Mouse (Mus musculus): ENCODE measurements around the gene Acsf3. TPM values are rescaled to one million over a fixed set of nuclear protein-coding genes. Genes with fewer than 3 reads are reported as not detected.
A peak's percentile ranks its signal among the peaks of the same experiment; 100 is the strongest.

The Acsf3 gene
- total RNA-seq, 2 experiments from 2014 or later = 20.5 to 22.8 TPM

GRCm38 (mm10) chr8:122803906-122804761, 28.8 kb downstream of the Acsf3 start:
- DNase-seq (ENCODE audit: low spot score in 2 of 2) = no peak
- intact Hi-C loops (cut with DNase I) = no loop called here

- intact Hi-C loops (cut with DNase I) = no loop called here
- DNase-seq (ENCODE audit: low spot score in 2 of 2) = peak; percentile 26 to 50
Observed at GRCm38 (mm10) chr8:122805349-122805748, 30.1 kb downstream of the Acsf3 start.

GRCm38 (mm10) chr8:122806956-122807538, 31.8 kb downstream of the Acsf3 start:
- intact Hi-C loops (cut with DNase I) = no loop called here

GRCm38 (mm10) chr8:122807907-122808306, 32.6 kb downstream of the Acsf3 start:
- DNase-seq (ENCODE audit: low spot score in 2 of 2) = no peak
- intact Hi-C loops (cut with DNase I) = no loop called here

More at GRCm38 (mm10) chr8:122806956-122807538, 31.8 kb downstream of the Acsf3 start:
- DNase-seq (ENCODE audit: low spot score in 2 of 2) = no peak

GRCm38 (mm10) chr8:122810376-122810775, 35.1 kb downstream of the Acsf3 start:
- intact Hi-C loops (cut with DNase I) = no loop called here
- no peak for DNase-seq (ENCODE audit: low spot score in 2 of 2)

GRCm38 (mm10) chr8:122811870-122812494, 36.7 kb downstream of the Acsf3 start:
- no peak for DNase-seq (ENCODE audit: low spot score in 2 of 2)
- intact Hi-C loops (cut with DNase I) = no loop called here

GRCm38 (mm10) chr8:122812610-122813250, 37.4 kb downstream of the Acsf3 start:
- no peak for DNase-seq (ENCODE audit: low spot score in 2 of 2)
- intact Hi-C loops (cut with DNase I) = no loop called here

GRCm38 (mm10) chr8:122814608-122815007, 39.3 kb downstream of the Acsf3 start:
- DNase-seq (ENCODE audit: low spot score in 2 of 2) = peak in 1 of 2 experiments; percentile 22

GRCm38 (mm10) chr8:122816965-122817364, 41.7 kb downstream of the Acsf3 start:
- intact Hi-C loops (cut with DNase I) = no loop called here
- no peak for DNase-seq (ENCODE audit: low spot score in 2 of 2)

More at GRCm38 (mm10) chr8:122814608-122815007, 39.3 kb downstream of the Acsf3 start:
- intact Hi-C loops (cut with DNase I) = no loop called here

GRCm38 (mm10) chr8:122817724-122818496, 42.6 kb downstream of the Acsf3 start:
- DNase-seq (ENCODE audit: low spot score in 2 of 2) = no peak
- intact Hi-C loops (cut with DNase I) = no loop called here

GRCm38 (mm10) chr8:122819776-122820175, 44.5 kb downstream of the Acsf3 start:
- intact Hi-C loops (cut with DNase I) = no loop called here
- DNase-seq (ENCODE audit: low spot score in 2 of 2) = no peak

- no peak for DNase-seq (ENCODE audit: low spot score in 2 of 2)
- intact Hi-C loops (cut with DNase I) = no loop called here
Observed at GRCm38 (mm10) chr8:122824571-122824970, 49.3 kb downstream of the Acsf3 start.

- no peak for DNase-seq (ENCODE audit: low spot score in 2 of 2)
- intact Hi-C loops (cut with DNase I) = no loop called here
Observed at GRCm38 (mm10) chr8:122824986-122825385, 49.7 kb downstream of the Acsf3 start.

GRCm38 (mm10) chr8:122825408-122825807, 50.1 kb downstream of the Acsf3 start:
- intact Hi-C loops (cut with DNase I) = no loop called here
- no peak for DNase-seq (ENCODE audit: low spot score in 2 of 2)

GRCm38 (mm10) chr8:122829396-122829795, 54.1 kb downstream of the Acsf3 start:
- DNase-seq (ENCODE audit: low spot score in 2 of 2) = peak in 1 of 2 experiments; percentile 17
- intact Hi-C loops (cut with DNase I) = no loop called here

- DNase-seq (ENCODE audit: low spot score in 2 of 2) = peak; percentile 89 to 94
- intact Hi-C loops (cut with DNase I) = loop anchor here (1.0 to 5.0 kb wide), 4 partner anchors 152 to 362 kb away; no protein-coding TSS in a partner anchor
Observed at GRCm38 (mm10) chr8:122830349-122831061, 55.2 kb downstream of the Acsf3 start.

- intact Hi-C loops (cut with DNase I) = loop anchor here (5.0 kb wide), 2 partner anchors 337 to 358 kb away; no protein-coding TSS in a partner anchor
- no peak for DNase-seq (ENCODE audit: low spot score in 2 of 2)
Observed at GRCm38 (mm10) chr8:122834416-122834815, 59.1 kb downstream of the Acsf3 start.

- intact Hi-C loops (cut with DNase I) = loop anchor here (5.0 kb wide), 3 partner anchors 338 to 367 kb away; no protein-coding TSS in a partner anchor
- DNase-seq (ENCODE audit: low spot score in 2 of 2) = peak; percentile 75 to 85
Observed at GRCm38 (mm10) chr8:122834971-122835370, 59.7 kb downstream of the Acsf3 start.

All from left cerebral cortex, postnatal 25 days (tissue).